20 mouse cellular contexts compared by ENCODE assay signal in genomic region chr16:35903014-35903640, GRCm38 (mm10). TPM values are rescaled to one million over a fixed set of nuclear protein-coding genes. Genes with fewer than 3 reads are reported as not detected.
A peak's percentile ranks its signal among the peaks of the same experiment; 100 is the strongest.
DNase-seq lines count a peak whose midpoint lies in the region; ATAC-seq lines count a peak whose summit lies in the region.
"Had no signal": no experiment of that assay in that cellular context is flagged by ENCODE, and none has a peak within 500 bp of the region (broad histone marks: within the 10 kb centered on the region; RNA-seq: fewer than 3 reads in every experiment).

No protein-coding gene starts in this region.

- H3K36me3 ChIP-seq in forebrain, embryonic 12.5 days (replicated peaks), result no peaks in the 10 kb centered on the region
- H3K36me3 ChIP-seq: hindbrain, embryonic 15.5 days; limb, embryonic 13.5 days; liver, embryonic 13.5 days had no signal

- no peaks in the 10 kb centered on the region for H3K4me1 ChIP-seq in forebrain, embryonic 12.5 days
- H3K4me1 ChIP-seq: hindbrain, embryonic 15.5 days; limb, embryonic 13.5 days had no signal

- no peaks in the 10 kb centered on the region for H3K27me3 ChIP-seq in forebrain, embryonic 12.5 days
- H3K27me3 ChIP-seq: hindbrain, embryonic 15.5 days; limb, embryonic 13.5 days; liver, embryonic 13.5 days had no signal

- H3K9me3 ChIP-seq in forebrain, embryonic 12.5 days, result no peaks in the 10 kb centered on the region
- H3K9me3 ChIP-seq: hindbrain, embryonic 15.5 days; limb, embryonic 13.5 days; liver, embryonic 13.5 days had no signal

- peak; percentile 75 for ATAC-seq in common myeloid progenitor, adult 5-6 weeks (replicated peaks; ENCODE audit: low read depth, poor library complexity, severe bottlenecking)
- no peak for ATAC-seq in forebrain, embryonic 12.5 days (ENCODE audit: low FRiP score)
- ATAC-seq: forebrain, embryonic 14.5 days; intestine, embryonic 16.5 days had no signal

- H3K9ac ChIP-seq in forebrain, embryonic 12.5 days, result no peak overlapping the region
- H3K9ac ChIP-seq: hindbrain, embryonic 15.5 days; limb, embryonic 13.5 days; liver, embryonic 13.5 days; lung, embryonic 14.5 days had no signal

- no peak overlapping the region for H3K4me3 ChIP-seq in forebrain, embryonic 12.5 days (replicated peaks)
- H3K4me3 ChIP-seq: hindbrain, embryonic 15.5 days; limb, embryonic 13.5 days; liver, embryonic 13.5 days had no signal

- H3K4me2 ChIP-seq in forebrain, embryonic 12.5 days, result no peak overlapping the region
- H3K4me2 ChIP-seq: heart, embryonic 11.5 days; hindbrain, embryonic 15.5 days; limb, embryonic 13.5 days; liver, embryonic 13.5 days; lung, embryonic 14.5 days; midbrain, embryonic 11.5 days had no signal

- no peak overlapping the region for H3K27ac ChIP-seq in forebrain, embryonic 12.5 days
- H3K27ac ChIP-seq: hindbrain, embryonic 15.5 days; limb, embryonic 13.5 days; liver, embryonic 13.5 days had no signal

- intact Hi-C loops in left cerebral cortex, postnatal 10 days (cut with DNase I), result no loop called here

- DNase-seq in 416B (ENCODE audit: low read depth) (peak; percentile 68), ES-CJ7 (ENCODE audit: low read depth, low spot score) (peak; percentile 39)
- peak; percentile 33 to 52 for DNase-seq in monocyte, adult 2 months (ENCODE audit: low read depth in 1 of 2, low spot score in 2 of 2)
- no peak for DNase-seq in cerebellum, adult 9-10 months
- no peak for DNase-seq in left cerebral cortex, postnatal 10 days (ENCODE audit: extremely low spot score in 1 of 2, low spot score in 2 of 2)
- DNase-seq: adrenal gland, postnatal 25 days; cerebellum, adult 2 months; cerebellum, postnatal 36 days; kidney, postnatal 36 days; liver, embryonic 13.5 days; lung, embryonic 14.5 days; retina, postnatal 1 day had no signal

- WGBS in forebrain, embryonic 12.5 days, result 85% methylated on average over 6 of the region's 6 CpGs

RNA-seq across cellular contexts. Expression of gene Parp14, which starts 31.8 kb away (rescaled TPM):
- total RNA-seq in common myeloid progenitor, adult 5-6 weeks (2017), result 16.1 and 20.6 TPM in 2 replicates
- 0.15 and 0.28 TPM in 2 replicates for polyA plus RNA-seq in forebrain, embryonic 12.5 days (2016; fragmentation: Nextera tagmentation; extraction: Ambion mirVana)
- under 1 TPM; 0.54 to 0.89 TPM for total RNA-seq in left cerebral cortex, postnatal 10 days (2021)

RNA-seq across cellular contexts. Expression of gene Parp9, which starts 35.1 kb away (rescaled TPM):
- 38.2 and 48.5 TPM in 2 replicates for total RNA-seq in common myeloid progenitor, adult 5-6 weeks (2017)
- polyA plus RNA-seq in forebrain, embryonic 12.5 days (2016; fragmentation: Nextera tagmentation; extraction: Ambion mirVana), result 2.6 and 3.7 TPM in 2 replicates
- total RNA-seq in left cerebral cortex, postnatal 10 days (2021), result 1 to 10 TPM; 1.7 to 2.9 TPM

RNA-seq across cellular contexts. Expression of gene Dtx3l, which starts 35.8 kb away (rescaled TPM):
- 42.5 and 48.7 TPM in 2 replicates for total RNA-seq in common myeloid progenitor, adult 5-6 weeks (2017)
- polyA plus RNA-seq in forebrain, embryonic 12.5 days (2016; fragmentation: Nextera tagmentation; extraction: Ambion mirVana), result 4.8 and 4.9 TPM in 2 replicates
- 1 to 10 TPM; 1.8 to 2.1 TPM for total RNA-seq in left cerebral cortex, postnatal 10 days (2021)

Comparison
In these comparisons a context has a peak if more than half of its experiments do, and no peak if none do; other contexts are left out.
1. DNase-seq: peak in 416B (single experiment), ES-CJ7 (single experiment) and monocyte, adult 2 months (2 of 2); none in cerebellum, adult 9-10 months (single experiment) and left cerebral cortex, postnatal 10 days (0 of 2).
2. RNA of gene Parp9, which starts 35.1 kb away (total RNA-seq): 38.2 to 48.5 TPM in common myeloid progenitor, adult 5-6 weeks; 1.7 to 2.9 TPM in left cerebral cortex, postnatal 10 days; every median in the first group is over 10 times any median in the second.
3. RNA of gene Dtx3l, which starts 35.8 kb away (total RNA-seq): 42.5 to 48.7 TPM in common myeloid progenitor, adult 5-6 weeks; 1.8 to 2.1 TPM in left cerebral cortex, postnatal 10 days; every median in the first group is over 10 times any median in the second.